Mouse (Mus musculus): ENCODE data around the gene Olfr492.

The Olfr492 gene

GRCm38 (mm10) chr7:108323574-108323973, at the start of gene Olfr492:
Gene Olfr492, minus strand, starts transcription at chr7:108323674.
- DNase-seq (ENCODE audit: low read depth): no peak

GRCm38 (mm10) chr7:108365035-108365434, 41.6 kb upstream of the Olfr492 start, which contains the start of gene Olfr494:
Gene Olfr494, plus strand, starts transcription at chr7:108365335.
- DNase-seq (ENCODE audit: low read depth): no peak

- no peak for DNase-seq (ENCODE audit: low read depth)
These were observed 23.4 kb upstream of the Olfr492 start, which contains the start of gene Olfr493 for GRCm38 (mm10) chr7:108346879-108347278. Gene Olfr493, minus strand, starts transcription at chr7:108346979.

GRCm38 (mm10) chr7:108313151-108313550, 10.3 kb downstream of the Olfr492 start, which contains the start of gene Olfr491:
Gene Olfr491, plus strand, starts transcription at chr7:108313451.
- DNase-seq (ENCODE audit: low read depth): no peak

GRCm38 (mm10) chr7:108288834-108289233, 34.6 kb downstream of the Olfr492 start, which contains the start of gene Olfr490:
Gene Olfr490, minus strand, starts transcription at chr7:108288934.
- DNase-seq (ENCODE audit: low read depth): no peak
